Mouse (Mus musculus): ENCODE measurements around the gene Macf1. TPM values are rescaled to one million over a fixed set of nuclear protein-coding genes. Genes with fewer than 3 reads are reported as not detected.
A peak's percentile ranks its signal among the peaks of the same experiment; 100 is the strongest.

Gene Macf1
- polyA plus RNA-seq, 1 experiment, result 250 TPM

DNA sequence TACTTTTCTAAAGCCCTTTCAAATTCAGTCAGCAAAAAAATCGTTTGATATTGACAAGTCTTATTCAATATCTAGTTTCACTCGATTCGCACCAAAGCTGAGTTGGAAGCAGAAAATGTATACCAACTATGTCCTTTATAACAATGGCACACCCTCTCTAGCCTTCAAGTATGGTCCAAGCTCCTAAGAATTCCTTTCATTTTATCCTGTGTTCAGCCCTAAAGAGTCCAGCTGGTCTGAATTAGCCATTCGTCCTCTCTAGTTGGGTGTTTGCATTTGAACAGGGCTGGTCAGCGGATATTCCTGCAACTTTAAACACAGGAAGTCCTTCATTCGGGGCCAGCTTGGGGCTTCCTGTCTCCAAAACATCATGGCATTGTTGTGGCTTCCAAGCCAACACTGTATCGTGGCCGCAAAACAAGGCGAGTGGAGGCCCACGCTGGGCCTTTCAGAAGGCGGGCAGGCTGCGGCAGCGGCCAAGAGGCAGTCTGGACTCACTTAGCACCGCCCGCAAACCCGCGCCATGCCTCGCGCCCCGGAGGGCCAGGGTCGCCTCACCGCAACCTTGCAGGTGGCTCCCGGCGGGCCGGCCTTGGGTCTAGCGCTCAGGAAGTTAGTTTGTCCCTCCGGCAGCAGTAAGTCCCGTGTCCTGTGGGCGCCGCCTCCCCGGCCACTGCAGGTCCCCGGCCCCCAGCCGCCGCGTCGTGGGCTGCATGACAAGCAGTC, 273.0 kb downstream of the Macf1 start:
- peaks cover 42% of the 10 kb centered on the region for H3K4me1 ChIP-seq (ENCODE audit: control insufficient read depth, insufficient read depth, low read length)
- peak overlapping the region; percentile 91 for H3K27ac ChIP-seq (ENCODE audit: insufficient read depth, low read length)
- peak overlapping the region; percentile 48 for H3K4me3 ChIP-seq (ENCODE audit: insufficient read depth, low read length)
- no peak for TF ChIP-seq CTCF (IDR thresholded peaks at IDR 0.05; ENCODE audit: borderline replicate concordance, insufficient read depth, low read length)
- no peak; the same call in none of the 2 replicates for TF ChIP-seq POLR2A (IDR thresholded peaks at IDR 0.05; ENCODE audit: low read depth, low read length)

DNA sequence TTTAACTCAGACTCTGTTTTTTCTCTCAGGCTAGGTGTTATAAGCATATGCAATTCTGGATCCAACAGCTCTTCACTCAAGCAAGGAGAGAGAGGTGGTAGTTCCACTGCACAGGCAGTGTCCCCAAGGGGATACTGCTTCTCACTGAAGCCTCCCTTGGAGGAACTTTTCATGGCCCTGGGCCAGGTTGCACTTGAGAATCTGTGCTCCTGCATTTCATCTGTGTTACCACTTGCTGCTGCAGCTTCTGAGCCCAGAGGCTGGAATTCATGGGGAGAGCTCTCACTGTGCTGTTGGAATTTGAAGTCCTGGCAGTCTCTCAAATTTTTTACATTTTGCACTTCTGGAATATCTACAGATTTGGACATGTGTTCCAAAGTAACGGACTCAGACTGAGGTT, 274.4 kb downstream of the Macf1 start:
- peaks cover 41% of the 10 kb centered on the region for H3K4me1 ChIP-seq (ENCODE audit: control insufficient read depth, insufficient read depth, low read length)
- H3K27ac ChIP-seq (ENCODE audit: insufficient read depth, low read length), result peak overlapping the region; percentile 91
- H3K4me3 ChIP-seq (ENCODE audit: insufficient read depth, low read length), result 0 out of 2 replicates have a peak overlapping the region, but pooled peaks have one; percentile 48
- TF ChIP-seq POLR2A (IDR thresholded peaks at IDR 0.05; ENCODE audit: low read depth, low read length) (no peak), CTCF (IDR thresholded peaks at IDR 0.05; ENCODE audit: borderline replicate concordance, insufficient read depth, low read length) (no peak)

DNA sequence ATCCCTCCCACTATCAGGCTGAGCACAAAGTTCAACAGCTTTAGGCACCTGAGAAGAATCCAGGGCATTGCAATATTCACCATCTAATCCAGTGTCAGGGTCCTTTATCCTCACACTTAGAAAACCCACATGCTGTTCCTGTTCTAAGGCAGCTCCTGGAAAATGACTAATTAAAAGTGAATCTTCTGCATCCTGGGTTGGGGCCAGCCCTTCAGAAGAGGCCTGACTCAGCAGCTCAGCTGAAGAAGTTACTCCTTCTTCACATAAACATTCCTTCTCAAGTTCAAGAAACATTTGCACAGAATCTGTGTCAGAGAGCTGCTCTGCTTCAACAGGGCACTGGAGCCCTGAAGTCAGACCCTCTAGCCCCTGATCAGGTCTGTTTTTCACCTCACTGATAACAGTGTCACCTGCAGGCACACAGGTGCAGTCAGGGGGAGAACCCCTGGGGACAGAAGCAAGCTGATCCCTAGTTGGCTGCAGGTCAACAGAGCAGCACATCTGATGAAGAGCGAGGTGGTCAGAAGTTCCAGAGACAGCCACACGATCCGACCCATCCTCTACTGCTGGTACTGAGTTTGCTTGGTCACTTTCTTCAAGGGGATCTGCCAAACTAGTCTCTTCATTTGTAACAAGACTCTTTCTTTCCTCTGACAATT, 275.0 kb downstream of the Macf1 start:
- 0 out of 2 replicates have a peak overlapping the region, but pooled peaks have one; percentile 6 for H3K4me3 ChIP-seq (ENCODE audit: insufficient read depth, low read length)
- H3K4me1 ChIP-seq (ENCODE audit: control insufficient read depth, insufficient read depth, low read length), result peaks cover 38% of the 10 kb centered on the region
- H3K27ac ChIP-seq (ENCODE audit: insufficient read depth, low read length), result peak overlapping the region; percentile 43
- no peak for TF ChIP-seq POLR2A (IDR thresholded peaks at IDR 0.05; ENCODE audit: low read depth, low read length)
- TF ChIP-seq CTCF (IDR thresholded peaks at IDR 0.05; ENCODE audit: borderline replicate concordance, insufficient read depth, low read length), result no peak

DNA sequence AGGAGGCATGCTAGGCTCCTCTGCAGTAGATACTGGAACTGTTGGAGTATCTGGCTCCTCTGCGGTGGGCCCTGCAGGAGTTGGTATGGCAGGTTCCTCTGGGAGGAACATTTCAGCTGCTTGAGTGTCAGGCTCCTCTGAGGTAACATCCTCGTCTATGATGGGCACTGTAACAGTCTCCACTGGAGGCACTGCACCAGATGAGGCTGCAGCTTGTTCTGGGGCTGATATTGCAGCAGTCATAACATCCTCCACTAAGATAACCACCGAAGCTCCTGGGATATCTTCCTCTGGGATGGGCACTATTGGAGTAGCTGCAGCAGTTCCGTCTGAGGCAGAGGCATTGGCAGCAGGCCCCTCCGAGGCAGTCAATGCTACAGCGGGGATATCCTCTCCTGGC, 276.4 kb downstream of the Macf1 start:
- Histone ChIP-seq H3K4me1 (ENCODE audit: control insufficient read depth, insufficient read depth, low read length) (peaks cover 30% of the 10 kb centered on the region), H3K27ac (ENCODE audit: insufficient read depth, low read length) (no peak overlapping the region), H3K4me3 (ENCODE audit: insufficient read depth, low read length) (peak overlapping the region; percentile 33)
- no peak for TF ChIP-seq CTCF (IDR thresholded peaks at IDR 0.05; ENCODE audit: borderline replicate concordance, insufficient read depth, low read length)
- TF ChIP-seq POLR2A (IDR thresholded peaks at IDR 0.05; ENCODE audit: low read depth, low read length), result no peak

DNA sequence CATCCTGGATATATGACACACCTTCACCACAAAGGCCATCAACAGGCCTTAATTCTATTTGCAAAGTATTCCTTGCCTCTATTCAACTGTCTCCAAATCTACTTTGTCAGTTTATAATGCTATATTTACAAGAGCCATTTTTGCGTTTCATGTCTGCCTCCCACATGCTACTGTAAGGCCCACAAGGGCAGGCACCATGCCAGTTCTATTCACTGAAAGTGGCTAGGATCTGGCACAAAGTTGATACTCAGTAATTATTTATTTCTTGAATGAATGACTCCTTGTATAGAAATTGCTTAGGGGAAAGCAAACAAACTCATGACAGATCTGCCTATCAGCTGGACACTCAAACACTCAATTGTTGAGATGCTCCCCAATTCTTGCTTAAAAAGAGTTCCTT, 280.1 kb downstream of the Macf1 start:
- peaks cover 22% of the 10 kb centered on the region for H3K4me1 ChIP-seq (ENCODE audit: control insufficient read depth, insufficient read depth, low read length)

DNA sequence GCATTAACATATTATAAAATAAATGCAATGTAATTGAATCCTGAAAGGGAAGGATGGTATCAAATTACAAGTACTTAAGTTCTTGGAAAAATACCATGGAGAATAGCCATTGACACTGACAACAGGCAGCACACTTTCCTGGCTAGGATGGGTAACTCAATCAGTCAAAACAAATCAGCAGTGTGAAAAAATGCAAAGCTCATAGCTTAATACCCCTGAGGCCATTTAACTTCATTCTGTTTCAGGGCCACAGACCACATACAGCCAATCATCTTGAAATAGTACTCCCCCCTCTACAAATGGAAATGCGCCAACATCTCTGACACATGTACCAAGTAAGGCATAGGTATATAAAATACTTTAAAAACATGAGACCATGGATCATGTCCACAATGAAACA, 281.9 kb downstream of the Macf1 start:
- peaks cover 6% of the 10 kb centered on the region for H3K4me1 ChIP-seq (ENCODE audit: control insufficient read depth, insufficient read depth, low read length)

More for the DNA sequence above, 280.1 kb downstream of the Macf1 start:
- no peak overlapping the region for H3K4me3 ChIP-seq (ENCODE audit: insufficient read depth, low read length)
- H3K27ac ChIP-seq (ENCODE audit: insufficient read depth, low read length), result no peak overlapping the region
- TF ChIP-seq POLR2A (IDR thresholded peaks at IDR 0.05; ENCODE audit: low read depth, low read length), result no peak
- no peak for TF ChIP-seq CTCF (IDR thresholded peaks at IDR 0.05; ENCODE audit: borderline replicate concordance, insufficient read depth, low read length)

DNA sequence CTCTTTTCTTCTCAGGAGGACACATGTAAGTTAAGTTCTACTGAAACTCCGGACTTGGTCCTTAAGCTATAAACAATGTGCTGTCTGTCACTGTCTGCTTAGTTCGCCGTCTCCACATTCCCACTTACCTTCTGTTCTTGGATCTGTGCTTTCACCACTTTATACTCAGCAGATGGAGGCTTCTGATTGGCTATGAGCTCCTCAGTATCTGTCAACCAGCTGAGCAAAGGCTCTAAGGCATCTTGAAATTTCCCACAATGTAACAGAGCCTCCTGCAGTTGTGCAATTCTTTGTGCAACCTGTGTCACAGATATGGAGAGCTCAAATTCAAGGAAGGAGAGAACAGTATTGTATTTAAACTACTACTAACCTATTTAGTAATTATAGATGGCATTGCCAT, 282.9 kb downstream of the Macf1 start:
- H3K4me3 ChIP-seq (ENCODE audit: insufficient read depth, low read length), result no peak overlapping the region
- TF ChIP-seq POLR2A (IDR thresholded peaks at IDR 0.05; ENCODE audit: low read depth, low read length), result no peak
- peaks cover 5% of the 10 kb centered on the region for H3K4me1 ChIP-seq (ENCODE audit: control insufficient read depth, insufficient read depth, low read length)
- H3K27ac ChIP-seq (ENCODE audit: insufficient read depth, low read length), result no peak overlapping the region

More for the DNA sequence above, 281.9 kb downstream of the Macf1 start:
- TF ChIP-seq CTCF (IDR thresholded peaks at IDR 0.05; ENCODE audit: borderline replicate concordance, insufficient read depth, low read length), result no peak
- TF ChIP-seq POLR2A (IDR thresholded peaks at IDR 0.05; ENCODE audit: low read depth, low read length), result no peak
- H3K4me3 ChIP-seq (ENCODE audit: insufficient read depth, low read length), result no peak overlapping the region
- H3K27ac ChIP-seq (ENCODE audit: insufficient read depth, low read length), result no peak overlapping the region; the same call in 1 of the 2 replicates

DNA sequence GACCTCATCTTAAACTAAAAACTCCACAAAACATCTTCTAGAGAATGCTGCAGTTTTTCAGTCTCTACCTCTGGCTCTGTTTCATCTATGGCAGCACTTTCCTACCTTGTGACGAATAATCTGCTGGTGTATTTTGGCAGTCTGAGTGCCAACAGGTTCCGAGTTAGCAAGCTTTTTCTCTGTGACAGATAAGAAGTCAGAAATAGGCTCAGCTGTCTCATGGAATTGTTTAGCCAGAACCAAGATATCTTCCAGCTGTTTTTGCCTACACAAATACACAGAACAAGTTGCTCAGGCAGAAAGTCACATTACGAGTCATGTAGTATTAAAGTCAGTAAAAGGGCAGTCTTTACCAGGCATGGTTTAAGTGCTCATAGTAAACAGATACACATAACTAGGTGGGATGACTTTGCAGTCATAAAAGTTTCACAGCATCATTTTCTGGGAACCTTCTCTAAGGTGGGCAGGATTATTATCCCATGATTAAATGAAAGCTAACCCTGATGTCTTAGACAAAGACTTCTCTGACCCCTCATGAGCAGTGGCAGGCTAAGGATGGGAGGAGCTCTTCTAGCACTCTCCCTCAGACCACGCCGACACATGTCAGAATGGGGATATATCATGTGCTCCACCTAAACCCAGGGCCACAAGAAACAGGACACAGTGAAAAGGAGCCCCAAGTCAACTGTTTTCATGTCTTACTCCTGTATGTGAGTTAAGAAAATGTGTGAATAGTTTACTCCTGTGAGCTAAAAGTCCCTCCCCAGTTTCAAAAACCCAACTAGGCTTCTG, 286.3 kb downstream of the Macf1 start:
- Histone ChIP-seq H3K4me3 (ENCODE audit: insufficient read depth, low read length) (no peak overlapping the region), H3K4me1 (ENCODE audit: control insufficient read depth, insufficient read depth, low read length) (peaks cover 2% of the 10 kb centered on the region), H3K27ac (ENCODE audit: insufficient read depth, low read length) (no peak overlapping the region)
- no peak for TF ChIP-seq POLR2A (IDR thresholded peaks at IDR 0.05; ENCODE audit: low read depth, low read length)
- TF ChIP-seq CTCF (IDR thresholded peaks at IDR 0.05; ENCODE audit: borderline replicate concordance, insufficient read depth, low read length), result no peak

DNA sequence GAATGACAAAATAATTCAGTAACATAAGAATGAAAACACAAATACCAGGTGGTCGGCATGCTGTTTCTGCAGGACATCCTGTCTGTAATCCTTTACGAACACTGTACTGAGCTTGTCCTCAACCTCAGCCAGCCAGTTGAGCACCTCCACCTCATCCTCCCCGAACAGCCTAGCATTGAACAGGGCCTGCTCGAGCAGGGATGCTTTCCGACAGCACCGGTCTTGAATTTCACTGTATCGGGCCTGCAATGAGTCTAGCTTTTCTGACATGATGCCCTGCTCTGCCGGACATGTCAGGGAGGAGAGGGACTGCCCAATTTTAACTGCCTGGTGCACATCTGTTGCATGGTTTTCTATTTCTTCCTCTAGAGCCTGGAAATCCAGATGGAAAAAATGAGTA, 287.1 kb downstream of the Macf1 start:
- no peak for TF ChIP-seq CTCF (IDR thresholded peaks at IDR 0.05; ENCODE audit: borderline replicate concordance, insufficient read depth, low read length)
- TF ChIP-seq POLR2A (IDR thresholded peaks at IDR 0.05; ENCODE audit: low read depth, low read length), result no peak
- no peak overlapping the region for H3K27ac ChIP-seq (ENCODE audit: insufficient read depth, low read length)

More for the DNA sequence above, 287.1 kb downstream of the Macf1 start:
- no peak overlapping the region for H3K4me3 ChIP-seq (ENCODE audit: insufficient read depth, low read length)
- no peaks in the 10 kb centered on the region; the same call in 1 of the 2 replicates for H3K4me1 ChIP-seq (ENCODE audit: control insufficient read depth, insufficient read depth, low read length)

All from embryonic fibroblast, embryonic 13.5 days (primary cell).